Mouse (Mus musculus): ENCODE results near the gene Lpcat2. TPM values are rescaled to one million over a fixed set of nuclear protein-coding genes. Genes with fewer than 3 reads are reported as not detected.

Gene Lpcat2
- polyA plus RNA-seq (2014; fragmentation: Illumina TruSeq; extraction: RNeasy Lipid Tissue Mini Kit (QIAGEN cat#74804); ENCODE audit: low read depth, low replicate concordance): 18.3 TPM

GRCm38 (mm10) chr8:92855171-92855894 is at the start of gene Lpcat2:
Lpcat2 (plus strand) TSS chr8:92855339.

GRCm38 (mm10) chr8:92827243-92828034 is 27.7 kb upstream of the Lpcat2 start, which contains the start of gene Mmp2:
Mmp2 (plus strand) TSS chr8:92827291.

GRCm38 (mm10) chr8:92901107-92901506 is 46.0 kb downstream of the Lpcat2 start, which contains the start of gene Capns2:
Capns2 (plus strand) TSS chr8:92901407.

GRCm38 (mm10) chr8:92959779-92960178 is 104.6 kb downstream of the Lpcat2 start, which contains the start of gene Slc6a2:
Slc6a2 (plus strand) TSS chr8:92960079.

Other genes starting within 250 kb of the Lpcat2 start
- gene Irx6, start 181.1 kb upstream of the Lpcat2 start, polyA plus RNA-seq (2014; fragmentation: Illumina TruSeq; extraction: RNeasy Lipid Tissue Mini Kit (QIAGEN cat#74804); ENCODE audit: low read depth, low replicate concordance): not detected
- 17.7 TPM for gene Mmp2, start 28.0 kb upstream of the Lpcat2 start, polyA plus RNA-seq (2014; fragmentation: Illumina TruSeq; extraction: RNeasy Lipid Tissue Mini Kit (QIAGEN cat#74804); ENCODE audit: low read depth, low replicate concordance)
- gene Capns2, start 46.1 kb downstream of the Lpcat2 start, polyA plus RNA-seq (2014; fragmentation: Illumina TruSeq; extraction: RNeasy Lipid Tissue Mini Kit (QIAGEN cat#74804); ENCODE audit: low read depth, low replicate concordance): 0.47 TPM
- gene Slc6a2, start 104.7 kb downstream of the Lpcat2 start, polyA plus RNA-seq (2014; fragmentation: Illumina TruSeq; extraction: RNeasy Lipid Tissue Mini Kit (QIAGEN cat#74804); ENCODE audit: low read depth, low replicate concordance): 0.13 TPM
- gene Ces1a, start 192.9 kb downstream of the Lpcat2 start, polyA plus RNA-seq (2014; fragmentation: Illumina TruSeq; extraction: RNeasy Lipid Tissue Mini Kit (QIAGEN cat#74804); ENCODE audit: low read depth, low replicate concordance): not detected
- 0.44 TPM for gene Ces1b, start 224.7 kb downstream of the Lpcat2 start, polyA plus RNA-seq (2014; fragmentation: Illumina TruSeq; extraction: RNeasy Lipid Tissue Mini Kit (QIAGEN cat#74804); ENCODE audit: low read depth, low replicate concordance)